Mouse (Mus musculus): ENCODE data around the gene Mrpl48. TPM values are rescaled to one million over a fixed set of nuclear protein-coding genes. Genes with fewer than 3 reads are reported as not detected.

The Mrpl48 gene
- total RNA-seq, 2 experiments from 2014 or later, result 62.5 to 73.7 TPM

Other genes with a start within 250 kb of the Mrpl48 start
- gene C2cd3, start 236.1 kb downstream of the Mrpl48 start, total RNA-seq (2021), result 10 to 100 TPM; 15.9 to 19.7 TPM
- 10 to 100 TPM; 41.7 to 44.4 TPM for gene Ppme1, start 236.0 kb downstream of the Mrpl48 start, total RNA-seq (2021)
- 10 to 100 TPM; 34.9 to 45.2 TPM for gene Ucp3, start 135.3 kb downstream of the Mrpl48 start, total RNA-seq (2021)
- 100 to 1,000 TPM; 482 to 541 TPM for gene Ucp2, start 115.0 kb downstream of the Mrpl48 start, total RNA-seq (2021)
- under 1 TPM in 1 of 2 experiments, not detected in 1; 0.30 TPM for gene Dnajb13, start 93.3 kb downstream of the Mrpl48 start, total RNA-seq (2021)
- gene Coa4, start 71.2 kb downstream of the Mrpl48 start, total RNA-seq (2021), result 10 to 100 TPM; 10.7 to 11.6 TPM
- 10 to 100 TPM; 65.0 to 67.0 TPM for gene Rab6a, start 891 bp downstream of the Mrpl48 start, total RNA-seq (2021)
- gene Plekhb1, start 54.1 kb upstream of the Mrpl48 start, total RNA-seq (2021), result 1 to 10 TPM; 4.3 to 5.4 TPM
- 10 to 100 TPM; 46.7 to 51.2 TPM for gene Fam168a, start 98.3 kb upstream of the Mrpl48 start, total RNA-seq (2021)

Data from adrenal gland, postnatal 10 days (tissue).